Mouse (Mus musculus) megakaryocyte, embryonic 14.5 days (primary cell): ENCODE measurements around the gene Mex3b. TPM values are rescaled to one million over a fixed set of nuclear protein-coding genes. Genes with fewer than 3 reads are reported as not detected.

Experiments
- H3K27me3 ChIP-seq: replicated peaks from 2 replicates; pipeline ENCODE3; 2012; ENCODE audit warnings: inconsistent platforms
- H3K36me3 ChIP-seq: replicated peaks from 2 replicates; pipeline ENCODE3; 2012; ENCODE audit warnings: low read length, inconsistent platforms, mixed read lengths
- H3K4me1 ChIP-seq: 2 replicates; pipeline ENCODE4 v1.6.1; 2012; ENCODE audit warnings: inconsistent platforms
- H3K4me3 ChIP-seq: replicated peaks from 2 replicates; pipeline ENCODE3; 2012; ENCODE audit warnings: moderate library complexity, mild to moderate bottlenecking, inconsistent platforms
- H3K9me3 ChIP-seq: 2 replicates; pipeline ENCODE4 v1.6.1; 2012; ENCODE audit warnings: inconsistent platforms
- FLI1 ChIP-seq: IDR thresholded peaks from 2 replicates; pipeline ENCODE4 v1.6.1; 2012; ENCODE audit warnings: low read length, inconsistent platforms, mixed read lengths
- GATA1 ChIP-seq: IDR thresholded peaks from 3 replicates; pipeline ENCODE4 v1.6.1; 2012; ENCODE audit warnings: mixed read lengths, low read length, inconsistent platforms, borderline replicate concordance
- polyA plus RNA-seq: library from polyadenylated mRNA; stranded (reverse); fragments of >175 nt; gene quantifications from 2 replicates; pipeline ENCODE4 v1.2.3, GENCODE M21; 2012; ENCODE audit warnings: low replicate concordance; ENCODE audit not compliant: insufficient read depth

Mex3b gene
- polyA plus RNA-seq, 1 experiment: 1.7 TPM

GRCm38 (mm10) chr7:82911501-82911900 is 44.4 kb downstream of the Mex3b start:
- TF ChIP-seq GATA1 (no peak), FLI1 (no peak)
- Histone ChIP-seq H3K27me3 (peaks cover 2% of the 10 kb centered on the region), H3K36me3 (no peaks in the 10 kb centered on the region), H3K4me3 (no peak overlapping the region), H3K9me3 (0 out of 2 replicates have a peak, but pooled peaks cover 2% of the 10 kb centered on the region), H3K4me1 (no peaks in the 10 kb centered on the region)

DNA sequence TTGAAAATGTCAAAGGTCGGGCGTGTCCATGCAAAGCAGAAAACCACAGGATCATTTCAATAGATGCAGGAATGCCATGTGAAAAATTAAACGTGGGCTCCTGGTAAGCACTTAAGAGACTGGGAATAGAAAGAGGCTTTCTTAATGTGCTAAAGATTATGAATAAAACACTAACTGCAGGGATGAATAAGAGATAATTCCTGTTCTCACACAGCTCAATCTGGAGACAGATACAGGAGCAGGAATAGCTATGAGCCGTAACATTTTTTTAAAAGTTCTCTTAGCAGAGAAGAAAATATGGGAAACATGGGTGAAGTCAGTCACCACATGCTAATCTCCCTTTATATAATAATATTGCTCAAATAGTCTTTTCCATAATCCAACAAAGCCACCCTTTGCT is 47.2 kb downstream of the Mex3b start:
- peaks cover 4% of the 10 kb centered on the region; the same call in 1 of the 2 replicates for H3K9me3 ChIP-seq
- H3K36me3 ChIP-seq: no peaks in the 10 kb centered on the region
- H3K27me3 ChIP-seq: peaks cover 2% of the 10 kb centered on the region
- TF ChIP-seq FLI1: no peak
- TF ChIP-seq GATA1: no peak
- H3K4me3 ChIP-seq: no peak overlapping the region
- no peaks in the 10 kb centered on the region for H3K4me1 ChIP-seq

Other genes starting within 250 kb of the Mex3b start
- gene Saxo2, start 218.8 kb upstream of the Mex3b start, polyA plus RNA-seq: 1.4 TPM in 1 of 2 replicates, not detected in the other
- gene Efl1, start 218.7 kb upstream of the Mex3b start, polyA plus RNA-seq: 0.61 and 3.8 TPM in 2 replicates